Mouse (Mus musculus) adrenal gland, adult 2 months (tissue): ENCODE measurements around the gene Bysl. TPM values are rescaled to one million over a fixed set of nuclear protein-coding genes. Genes with fewer than 3 reads are reported as not detected.
A peak's percentile ranks its signal among the peaks of the same experiment; 100 is the strongest.

Source experiments
- DNase-seq: peaks from one replicate; pipeline ENCODE4 v3.0.0; 2021
- polyA plus RNA-seq: library from polyadenylated mRNA; depleted of rRNA; stranded (reverse); fragments of >200 nt; gene quantifications from 2 replicates; pipeline ENCODE4 v1.2.3, GENCODE M21; 2012
- total RNA-seq, 2 experiments: library from RNA; stranded (reverse); gene quantifications; 2 replicates each; pipeline ENCODE4 v1.2.3; 2021

The Bysl gene
- total and polyA plus RNA-seq, 3 experiments: 11.7 to 22.5 (median 17.6) TPM

- DNase-seq: peak; percentile 75
Observed at GRCm38 (mm10) chr17:47594183-47594968, 16.9 kb downstream of the Bysl start.

- DNase-seq: no peak
Observed at GRCm38 (mm10) chr17:47593854-47594182, 17.5 kb downstream of the Bysl start.

- DNase-seq: peak; percentile 97
Observed at GRCm38 (mm10) chr17:47593215-47593853, 18.0 kb downstream of the Bysl start.

GRCm38 (mm10) chr17:47591073-47591472, 20.2 kb downstream of the Bysl start:
- no peak for DNase-seq

- no peak for DNase-seq
Observed at GRCm38 (mm10) chr17:47588517-47588916, 22.8 kb downstream of the Bysl start.

- peak; percentile 71 for DNase-seq
Observed at GRCm38 (mm10) chr17:47580962-47581361, 30.3 kb downstream of the Bysl start.

GRCm38 (mm10) chr17:47578655-47579054, 32.6 kb downstream of the Bysl start:
- peak; percentile 78 for DNase-seq

GRCm38 (mm10) chr17:47574830-47575229, 36.5 kb downstream of the Bysl start:
- DNase-seq: no peak

GRCm38 (mm10) chr17:47574028-47574427, 37.3 kb downstream of the Bysl start:
- DNase-seq: no peak

GRCm38 (mm10) chr17:47572436-47572835, 38.9 kb downstream of the Bysl start:
- no peak for DNase-seq

GRCm38 (mm10) chr17:47571621-47572020, 39.7 kb downstream of the Bysl start:
- no peak for DNase-seq

- DNase-seq: peak; percentile 33
Observed at GRCm38 (mm10) chr17:47568951-47569527, 42.3 kb downstream of the Bysl start.

GRCm38 (mm10) chr17:47568389-47568788, 42.9 kb downstream of the Bysl start:
- no peak for DNase-seq

- peak; percentile 55 for DNase-seq
Observed at GRCm38 (mm10) chr17:47567271-47567670, 44.0 kb downstream of the Bysl start.

- DNase-seq: no peak
Observed at GRCm38 (mm10) chr17:47566133-47566532, 45.2 kb downstream of the Bysl start.

- no peak for DNase-seq
Observed at GRCm38 (mm10) chr17:47564612-47565011, 46.7 kb downstream of the Bysl start.

- peak; percentile 71 for DNase-seq
Observed at GRCm38 (mm10) chr17:47562875-47563274, 48.4 kb downstream of the Bysl start.

GRCm38 (mm10) chr17:47559726-47560125, 51.6 kb downstream of the Bysl start:
- DNase-seq: no peak

GRCm38 (mm10) chr17:47557179-47557578, 54.1 kb downstream of the Bysl start:
- no peak for DNase-seq

- DNase-seq: no peak
Observed at GRCm38 (mm10) chr17:47554621-47555020, 56.7 kb downstream of the Bysl start.

- no peak for DNase-seq
Observed at GRCm38 (mm10) chr17:47552994-47553393, 58.3 kb downstream of the Bysl start.

- DNase-seq: no peak
Observed at GRCm38 (mm10) chr17:47551049-47551448, 60.2 kb downstream of the Bysl start.
